Mouse (Mus musculus): Measurements from ENCODE around the gene Tle3.

The Tle3 gene

GRCm38 (mm10) chr9:61392338-61392620 is 20.1 kb downstream of the Tle3 start:
- in situ Hi-C loops (cut with MboI, MseI), result no loop called here

- in situ Hi-C loops (cut with MboI, MseI), result no loop called here
Measured at GRCm38 (mm10) chr9:61393161-61393560, 21.0 kb downstream of the Tle3 start.

- in situ Hi-C loops (cut with MboI, MseI), result no loop called here
Measured at GRCm38 (mm10) chr9:61393847-61394246, 21.7 kb downstream of the Tle3 start.

GRCm38 (mm10) chr9:61395071-61395470 is 22.9 kb downstream of the Tle3 start:
- in situ Hi-C loops (cut with MboI, MseI), result no loop called here

- in situ Hi-C loops (cut with MboI, MseI), result no loop called here
Measured at GRCm38 (mm10) chr9:61396474-61396873, 24.3 kb downstream of the Tle3 start.

- in situ Hi-C loops (cut with MboI, MseI), result no loop called here
Measured at GRCm38 (mm10) chr9:61397130-61397529, 25.0 kb downstream of the Tle3 start.

- in situ Hi-C loops (cut with MboI, MseI), result no loop called here
Measured at GRCm38 (mm10) chr9:61398160-61398559, 26.0 kb downstream of the Tle3 start.

- in situ Hi-C loops (cut with MboI, MseI), result no loop called here
Measured at GRCm38 (mm10) chr9:61400132-61400531, 28.0 kb downstream of the Tle3 start.

GRCm38 (mm10) chr9:61401664-61402063 is 29.5 kb downstream of the Tle3 start:
- in situ Hi-C loops (cut with MboI, MseI), result no loop called here

- in situ Hi-C loops (cut with MboI, MseI), result no loop called here
Measured at GRCm38 (mm10) chr9:61402268-61402667, 30.1 kb downstream of the Tle3 start.

- in situ Hi-C loops (cut with MboI, MseI), result no loop called here
Measured at GRCm38 (mm10) chr9:61402716-61403115, 30.6 kb downstream of the Tle3 start.

- in situ Hi-C loops (cut with MboI, MseI), result no loop called here
Measured at GRCm38 (mm10) chr9:61403866-61404614, 31.9 kb downstream of the Tle3 start.

GRCm38 (mm10) chr9:61404615-61404980 is 32.4 kb downstream of the Tle3 start:
- in situ Hi-C loops (cut with MboI, MseI), result no loop called here

- in situ Hi-C loops (cut with MboI, MseI), result no loop called here
Measured at GRCm38 (mm10) chr9:61404998-61405621, 32.9 kb downstream of the Tle3 start.

- in situ Hi-C loops (cut with MboI, MseI), result no loop called here
Measured at GRCm38 (mm10) chr9:61406343-61406742, 34.2 kb downstream of the Tle3 start.

- in situ Hi-C loops (cut with MboI, MseI), result no loop called here
Measured at GRCm38 (mm10) chr9:61409046-61409445, 36.9 kb downstream of the Tle3 start.

- in situ Hi-C loops (cut with MboI, MseI), result no loop called here
Measured at GRCm38 (mm10) chr9:61413665-61414456, 41.7 kb downstream of the Tle3 start.

GRCm38 (mm10) chr9:61416571-61416970 is 44.4 kb downstream of the Tle3 start:
- in situ Hi-C loops (cut with MboI, MseI), result no loop called here

- in situ Hi-C loops (cut with MboI, MseI), result no loop called here
Measured at GRCm38 (mm10) chr9:61421626-61422025, 49.5 kb downstream of the Tle3 start.

- in situ Hi-C loops (cut with MboI, MseI), result no loop called here
Measured at GRCm38 (mm10) chr9:61424245-61424644, 52.1 kb downstream of the Tle3 start.

GRCm38 (mm10) chr9:61426493-61426892 is 54.3 kb downstream of the Tle3 start:
- in situ Hi-C loops (cut with MboI, MseI), result no loop called here

GRCm38 (mm10) chr9:61427051-61427450 is 54.9 kb downstream of the Tle3 start:
- in situ Hi-C loops (cut with MboI, MseI), result no loop called here

GRCm38 (mm10) chr9:61427901-61428300 is 55.7 kb downstream of the Tle3 start:
- in situ Hi-C loops (cut with MboI, MseI), result no loop called here
